Comparison of ENCODE assay signal across 9 mouse cellular contexts in genomic region chr10:83722579-83723031, GRCm38 (mm10). TPM values are rescaled to one million over a fixed set of nuclear protein-coding genes. Genes with fewer than 3 reads are reported as not detected.
DNase-seq lines count a peak whose midpoint lies in the region; ATAC-seq and TF ChIP-seq lines count a peak whose summit lies in the region.
"Had no signal": no experiment of that assay in that cellular context is flagged by ENCODE, and none has a peak within 500 bp of the region (broad histone marks: within the 10 kb centered on the region; RNA-seq: fewer than 3 reads in every experiment).

Gene 1500009L16Rik (plus strand): TSS chr10:83722865.

- H3K27me3 ChIP-seq in spleen, adult 2 months (ENCODE audit: control insufficient read depth, insufficient read depth, low read length): no peaks in the 10 kb centered on the region
- H3K27me3 ChIP-seq in intestine, postnatal 0 days (replicated peaks; ENCODE audit: control insufficient read depth, insufficient read depth, low read length): no peaks in the 10 kb centered on the region
- no peaks in the 10 kb centered on the region for H3K27me3 ChIP-seq in limb, embryonic 11.5 days (ENCODE audit: control insufficient read depth, insufficient read depth, low read length)
- no peaks in the 10 kb centered on the region; the same call in 1 of the 2 replicates for H3K27me3 ChIP-seq in midbrain, embryonic 11.5 days (ENCODE audit: control insufficient read depth, insufficient read depth, low read length)
- 0 out of 2 replicates have a peak, but pooled peaks cover 3% of the 10 kb centered on the region for H3K27me3 ChIP-seq in small intestine, adult 2 months (ENCODE audit: control insufficient read depth, insufficient read depth, low read length)

- no peaks in the 10 kb centered on the region for H3K36me3 ChIP-seq in spleen, adult 2 months (ENCODE audit: control insufficient read depth, insufficient read depth, low read length)
- H3K36me3 ChIP-seq in intestine, postnatal 0 days (ENCODE audit: control insufficient read depth, insufficient read depth): no peaks in the 10 kb centered on the region
- no peaks in the 10 kb centered on the region for H3K36me3 ChIP-seq in limb, embryonic 11.5 days (ENCODE audit: control insufficient read depth, insufficient read depth, low read length)
- H3K36me3 ChIP-seq in midbrain, embryonic 11.5 days (ENCODE audit: control insufficient read depth, insufficient read depth, low read length): no peaks in the 10 kb centered on the region
- H3K36me3 ChIP-seq in small intestine, adult 2 months (ENCODE audit: control insufficient read depth, insufficient read depth, low read length): no peaks in the 10 kb centered on the region
- H3K36me3 ChIP-seq: G1E had no signal

- no peaks in the 10 kb centered on the region; the same call in none of the 2 replicates for H3K4me1 ChIP-seq in spleen, adult 2 months (ENCODE audit: control insufficient read depth, insufficient read depth, insufficient read length)
- 0 out of 2 replicates have a peak, but pooled peaks cover 3% of the 10 kb centered on the region for H3K4me1 ChIP-seq in intestine, postnatal 0 days (replicated peaks; ENCODE audit: control insufficient read depth, insufficient read depth, low read length)
- H3K4me1 ChIP-seq in limb, embryonic 11.5 days (ENCODE audit: control insufficient read depth, insufficient read depth, low read length): peaks cover 3% of the 10 kb centered on the region; the same call in 1 of the 2 replicates
- peaks cover 8% of the 10 kb centered on the region; the same call in 1 of the 2 replicates for H3K4me1 ChIP-seq in midbrain, embryonic 11.5 days (ENCODE audit: control insufficient read depth, insufficient read depth, low read length)
- H3K4me1 ChIP-seq in small intestine, adult 2 months (ENCODE audit: control insufficient read depth, insufficient read depth, insufficient read length, low read length): no peaks in the 10 kb centered on the region

- 1% methylated on average over 37 of the region's 37 CpGs for WGBS in spleen, adult 2 months
- 1% methylated on average over 36 of the region's 37 CpGs for WGBS in intestine, postnatal 0 days
- under 1% methylated on average over 28 of the region's 37 CpGs for WGBS in limb, embryonic 11.5 days
- WGBS in midbrain, embryonic 11.5 days: under 1% methylated on average over 26 of the region's 37 CpGs
- 2% methylated on average over 37 of the region's 37 CpGs for WGBS in small intestine, adult 2 months

- no peak for DNase-seq in spleen, adult 2 months (ENCODE audit: low read depth in 1 of 2, low spot score in 2 of 2)
- no peak for DNase-seq in spleen, adult 12 weeks (ENCODE audit: low spot score)
- peak; percentile 94 for DNase-seq in embryo, embryonic 10.5 days (ENCODE audit: low spot score)
- peak; percentile 67 to 70 for DNase-seq in heart, adult 18-20 months
- DNase-seq in limb, embryonic 11.5 days (ENCODE audit: low spot score): peak; percentile 93
- peak; percentile 97 for DNase-seq in midbrain, embryonic 11.5 days (ENCODE audit: low spot score, missing footprints)

- peak; percentile 76 for ATAC-seq in intestine, postnatal 0 days
- ATAC-seq in limb, embryonic 11.5 days (ENCODE audit: insufficient number of reproducible peaks, low FRiP score, low TSS enrichment, low read depth): peak; percentile 97
- ATAC-seq in midbrain, embryonic 11.5 days (ENCODE audit: low FRiP score): peak; percentile 100

- H3K27ac ChIP-seq in spleen, adult 2 months (ENCODE audit: insufficient read depth, low read length): no peak within 1 kb of the TSS
- H3K27ac ChIP-seq in intestine, postnatal 0 days (ENCODE audit: low read depth, low read length): no peak within 1 kb of the TSS
- no peak within 1 kb of the TSS for H3K27ac ChIP-seq in limb, embryonic 11.5 days (replicated peaks; ENCODE audit: low read depth, low read length)
- no peak within 1 kb of the TSS for H3K27ac ChIP-seq in midbrain, embryonic 11.5 days (ENCODE audit: low read depth, low read length)
- H3K27ac ChIP-seq in small intestine, adult 2 months (ENCODE audit: insufficient read depth, low read depth, low read length): no peak within 1 kb of the TSS

- H3K4me2 ChIP-seq in intestine, postnatal 0 days (replicated peaks; ENCODE audit: low read depth): peak within 1 kb of the TSS; percentile 96
- H3K4me2 ChIP-seq in limb, embryonic 11.5 days (ENCODE audit: low read depth, severe bottlenecking): peak within 1 kb of the TSS; percentile 53
- peak within 1 kb of the TSS; percentile 76 for H3K4me2 ChIP-seq in midbrain, embryonic 11.5 days

- H3K4me3 ChIP-seq in spleen, adult 2 months (ENCODE audit: extremely low read depth, insufficient read depth, insufficient read length): peak within 1 kb of the TSS; percentile 47
- peak within 1 kb of the TSS; percentile 63 for H3K4me3 ChIP-seq in intestine, postnatal 0 days (ENCODE audit: low read depth, low read length)
- peak within 1 kb of the TSS; percentile 76 for H3K4me3 ChIP-seq in limb, embryonic 11.5 days (ENCODE audit: low read depth, low read length)
- peak within 1 kb of the TSS; percentile 71 for H3K4me3 ChIP-seq in midbrain, embryonic 11.5 days (ENCODE audit: low read depth, low read length)
- peak within 1 kb of the TSS; percentile 82 for H3K4me3 ChIP-seq in small intestine, adult 2 months (ENCODE audit: low read depth, low read length)

- peak within 1 kb of the TSS; percentile 44; the same call in 1 of the 2 replicates for H3K9ac ChIP-seq in intestine, postnatal 0 days (ENCODE audit: low read depth, low read length)
- peak within 1 kb of the TSS; percentile 68 for H3K9ac ChIP-seq in limb, embryonic 11.5 days (ENCODE audit: low read length)
- peak within 1 kb of the TSS; percentile 66 for H3K9ac ChIP-seq in midbrain, embryonic 11.5 days (ENCODE audit: low read length)

- TF ChIP-seq POLR2A in spleen, adult 2 months (IDR thresholded peaks at IDR 0.05; ENCODE audit: low read depth, low read length): no peak
- TF ChIP-seq POLR2A in small intestine, adult 2 months (IDR thresholded peaks at IDR 0.05; ENCODE audit: low read depth, low read length): no peak

- no peaks in the 10 kb centered on the region for H3K9me3 ChIP-seq in intestine, postnatal 0 days (ENCODE audit: control insufficient read depth)
- no peaks in the 10 kb centered on the region for H3K9me3 ChIP-seq in limb, embryonic 11.5 days (ENCODE audit: control insufficient read depth, low read length)
- H3K9me3 ChIP-seq in midbrain, embryonic 11.5 days (ENCODE audit: control insufficient read depth, low read length): peaks cover 3% of the 10 kb centered on the region; the same call in 1 of the 2 replicates

- no peak for TF ChIP-seq CTCF in spleen, adult 2 months (IDR thresholded peaks at IDR 0.05; ENCODE audit: extremely low read depth, insufficient read depth, insufficient read length, insufficient replicate concordance)
- no peak for TF ChIP-seq CTCF in intestine, postnatal 0 days (IDR thresholded peaks at IDR 0.05; ENCODE audit: low read depth)
- TF ChIP-seq CTCF in small intestine, adult 2 months (IDR thresholded peaks at IDR 0.05; ENCODE audit: extremely low read depth, insufficient read length, insufficient replicate concordance, low read depth, low read length): no peak

RNA-seq across cellular contexts. Expression of gene 1500009L16Rik, which starts in this region (rescaled TPM):
- polyA plus RNA-seq in spleen, adult 2 months (2012; rRNA removed): 0.16 and 0.46 TPM in 2 replicates
- 1 to 10 TPM; 5.3 to 5.6 TPM for total RNA-seq in heart, adult 18-20 months (2021)
- 5.3 and 8.9 TPM in 2 replicates for polyA plus RNA-seq in intestine, postnatal 0 days (2015; fragmentation: Nextera tagmentation; extraction: Ambion mirVana)
- polyA plus RNA-seq in limb, embryonic 11.5 days (2014; fragmentation: Nextera tagmentation; extraction: Ambion mirVana): 46.0 and 47.2 TPM in 2 replicates
- polyA plus RNA-seq in midbrain, embryonic 11.5 days (2014; fragmentation: Nextera tagmentation; extraction: Ambion mirVana): 40.0 and 44.3 TPM in 2 replicates
- 0.36 and 1.5 TPM in 2 replicates for polyA plus RNA-seq in small intestine, adult 2 months (2012; rRNA removed)
- polyA plus RNA-seq: G1E had no signal

Comparison
In these comparisons a context has a peak if more than half of its experiments do, and no peak if none do; other contexts are left out.
1. DNase-seq: peak in embryo, embryonic 10.5 days (single experiment), heart, adult 18-20 months (2 of 2), limb, embryonic 11.5 days (single experiment) and midbrain, embryonic 11.5 days (single experiment); none in spleen, adult 2 months (0 of 2) and spleen, adult 12 weeks (single experiment).
2. Peak in every context shown above with its lines, with median percentiles within 50 percentile points of each other: H3K4me3 ChIP-seq, ATAC-seq, H3K4me2 ChIP-seq and H3K9ac ChIP-seq.